Mouse (Mus musculus) limb, embryonic 12.5 days (tissue): Measurements from ENCODE around the gene Exoc6b. TPM values are rescaled to one million over a fixed set of nuclear protein-coding genes. Genes with fewer than 3 reads are reported as not detected.

Experiments used
- ATAC-seq: fragments of 200-750 bp; cut with Nextera tagmentation; 2 replicates; pipeline ENCODE4 v1.8.0; 2017; ENCODE audit warnings: low read depth, moderate TSS enrichment; ENCODE audit not compliant: insufficient number of reproducible peaks, insufficient read depth, low FRiP score, low TSS enrichment
- H3K27ac ChIP-seq: fragments of 300-500 bp; sonication (generic); 2 replicates; pipeline ENCODE4 v1.5.1; 2016; ENCODE audit warnings: mild to moderate bottlenecking, moderate library complexity
- H3K27me3 ChIP-seq: fragments of 300-500 bp; sonication (generic); 2 replicates; pipeline ENCODE4 v1.6.1; 2016; ENCODE audit warnings: mild to moderate bottlenecking, moderate library complexity
- H3K36me3 ChIP-seq: fragments of 300-500 bp; sonication (generic); 2 replicates; pipeline ENCODE4 v1.6.1; 2016; ENCODE audit warnings: mild to moderate bottlenecking, moderate library complexity
- H3K4me1 ChIP-seq: fragments of 300-500 bp; sonication (generic); replicated peaks from 2 replicates; pipeline ENCODE4 v1.6.1; 2016
- H3K4me2 ChIP-seq: fragments of 300-500 bp; sonication (generic); 2 replicates; pipeline ENCODE4 v1.6.1; 2016; ENCODE audit warnings: mild to moderate bottlenecking, moderate library complexity
- H3K4me3 ChIP-seq: fragments of 300-500 bp; sonication (generic); replicated peaks from 2 replicates; pipeline ENCODE4 v1.5.1; 2016; ENCODE audit warnings: mild to moderate bottlenecking
- H3K9ac ChIP-seq: fragments of 300-500 bp; sonication (generic); replicated peaks from 2 replicates; pipeline ENCODE4 v1.6.1; 2016; ENCODE audit warnings: mild to moderate bottlenecking, moderate library complexity
- H3K9me3 ChIP-seq: fragments of 300-500 bp; sonication (generic); 2 replicates; pipeline ENCODE4 v1.6.1; 2016; ENCODE audit warnings: mild to moderate bottlenecking, moderate library complexity
- WGBS: fragments of 180-500 bp; shearing (Covaris S2); methylation state at CpG from one replicate; pipeline ENCODE4 v1.1.7; 2016; 5-methylcytosine and 5-hydroxymethylcytosine counted together
- polyA plus RNA-seq: library from polyadenylated mRNA; unstranded; fragments of >200 nt; fragmentation: Nextera tagmentation; extraction: Ambion mirVana; gene quantifications from 2 replicates; pipeline ENCODE4 v1.2.1, GENCODE M21; 2016

The Exoc6b gene
- polyA plus RNA-seq, 1 experiment from 2014 or later = 38.2 TPM

- Histone ChIP-seq H3K9me3 (no peaks in the 10 kb centered on the region), H3K9ac (peak overlapping the region; percentile 93), H3K4me1 (peaks cover 74% of the 10 kb centered on the region), H3K27ac (peak overlapping the region; percentile 97), H3K27me3 (peaks cover 30% of the 10 kb centered on the region; the same call in 1 of the 2 replicates), H3K4me3 (peak overlapping the region; percentile 76), H3K4me2 (peak overlapping the region; percentile 88), H3K36me3 (peaks cover 55% of the 10 kb centered on the region)
- under 1% methylated on average over 26 of the region's 26 CpGs for WGBS
- peak; percentile 5; the same call in 1 of the 2 replicates for ATAC-seq
Observed at GRCm38 (mm10) chr6:84583371-84583770, 485.9 kb downstream of the Exoc6b start.

- peaks cover 30% of the 10 kb centered on the region; the same call in 1 of the 2 replicates for H3K27me3 ChIP-seq
- H3K36me3 ChIP-seq = peaks cover 59% of the 10 kb centered on the region
- peak overlapping the region; percentile 88 for H3K4me2 ChIP-seq
- 27% methylated on average over 5 of the region's 5 CpGs for WGBS
- H3K9ac ChIP-seq = peak overlapping the region; percentile 93; the same call in 1 of the 2 replicates
- H3K27ac ChIP-seq = peak overlapping the region; percentile 97
- no peaks in the 10 kb centered on the region for H3K9me3 ChIP-seq
- ATAC-seq = no peak
- H3K4me3 ChIP-seq = peak overlapping the region; percentile 76
- peaks cover 80% of the 10 kb centered on the region for H3K4me1 ChIP-seq
Observed at GRCm38 (mm10) chr6:84582826-84583225, 486.5 kb downstream of the Exoc6b start.

GRCm38 (mm10) chr6:84581833-84582445 lies 487.4 kb downstream of the Exoc6b start:
- WGBS = 51% methylated on average over 9 of the region's 9 CpGs
- Histone ChIP-seq H3K27me3 (peaks cover 33% of the 10 kb centered on the region; the same call in 1 of the 2 replicates), H3K4me3 (no peak overlapping the region), H3K4me1 (peaks cover 87% of the 10 kb centered on the region), H3K9me3 (no peaks in the 10 kb centered on the region), H3K9ac (no peak overlapping the region; the same call in 1 of the 2 replicates), H3K4me2 (peak overlapping the region; percentile 88; the same call in 1 of the 2 replicates), H3K27ac (peak overlapping the region; percentile 50; the same call in 1 of the 2 replicates), H3K36me3 (peaks cover 68% of the 10 kb centered on the region)
- ATAC-seq = no peak

GRCm38 (mm10) chr6:84580979-84581832 lies 488.1 kb downstream of the Exoc6b start:
- Histone ChIP-seq H3K4me1 (peaks cover 90% of the 10 kb centered on the region), H3K4me2 (peak overlapping the region; percentile 10; the same call in 1 of the 2 replicates), H3K9me3 (no peaks in the 10 kb centered on the region), H3K27ac (peak overlapping the region; percentile 50; the same call in 1 of the 2 replicates), H3K4me3 (no peak overlapping the region), H3K27me3 (peaks cover 33% of the 10 kb centered on the region; the same call in 1 of the 2 replicates), H3K9ac (no peak overlapping the region; the same call in 1 of the 2 replicates), H3K36me3 (peaks cover 75% of the 10 kb centered on the region)
- WGBS = 55% methylated on average over 6 of the region's 6 CpGs
- ATAC-seq = no peak

- 58% methylated on average over 8 of the region's 8 CpGs for WGBS
- peaks cover 95% of the 10 kb centered on the region for H3K4me1 ChIP-seq
- H3K27ac ChIP-seq = peak overlapping the region; percentile 41; the same call in 1 of the 2 replicates
- no peak overlapping the region for H3K4me3 ChIP-seq
- peak overlapping the region; percentile 34; the same call in 1 of the 2 replicates for H3K9ac ChIP-seq
- ATAC-seq = no peak
- H3K9me3 ChIP-seq = no peaks in the 10 kb centered on the region
- no peak overlapping the region; the same call in 1 of the 2 replicates for H3K4me2 ChIP-seq
- peaks cover 92% of the 10 kb centered on the region for H3K36me3 ChIP-seq
- peaks cover 29% of the 10 kb centered on the region; the same call in 1 of the 2 replicates for H3K27me3 ChIP-seq
Observed at GRCm38 (mm10) chr6:84579508-84579907, 489.8 kb downstream of the Exoc6b start.

GRCm38 (mm10) chr6:84578928-84579327 lies 490.4 kb downstream of the Exoc6b start:
- Histone ChIP-seq H3K27ac (no peak overlapping the region), H3K9me3 (no peaks in the 10 kb centered on the region), H3K4me3 (no peak overlapping the region), H3K27me3 (peaks cover 25% of the 10 kb centered on the region; the same call in 1 of the 2 replicates), H3K36me3 (peaks cover 95% of the 10 kb centered on the region), H3K9ac (no peak overlapping the region), H3K4me1 (peaks cover 95% of the 10 kb centered on the region), H3K4me2 (no peak overlapping the region)
- WGBS = 15% methylated on average over 5 of the region's 5 CpGs
- no peak for ATAC-seq

- WGBS = 48% methylated on average over 4 of the region's 4 CpGs
- no peaks in the 10 kb centered on the region for H3K9me3 ChIP-seq
- peaks cover 98% of the 10 kb centered on the region for H3K36me3 ChIP-seq
- no peak for ATAC-seq
- H3K9ac ChIP-seq = no peak overlapping the region
- peaks cover 93% of the 10 kb centered on the region for H3K4me1 ChIP-seq
- H3K27me3 ChIP-seq = peaks cover 20% of the 10 kb centered on the region; the same call in 1 of the 2 replicates
- peak overlapping the region; percentile 59; the same call in 1 of the 2 replicates for H3K27ac ChIP-seq
- H3K4me2 ChIP-seq = 0 out of 2 replicates have a peak overlapping the region, but pooled peaks have one; percentile 19
- no peak overlapping the region for H3K4me3 ChIP-seq
Observed at GRCm38 (mm10) chr6:84577898-84578297, 491.4 kb downstream of the Exoc6b start.

- no peak overlapping the region for H3K4me2 ChIP-seq
- H3K27ac ChIP-seq = peak overlapping the region; percentile 35; the same call in 1 of the 2 replicates
- peaks cover 83% of the 10 kb centered on the region for H3K4me1 ChIP-seq
- H3K36me3 ChIP-seq = peaks cover 72% of the 10 kb centered on the region
- WGBS = 32% methylated on average over 25 of the region's 25 CpGs
- no peak for ATAC-seq
- H3K9ac ChIP-seq = no peak overlapping the region
- no peak overlapping the region for H3K4me3 ChIP-seq
- no peaks in the 10 kb centered on the region for H3K9me3 ChIP-seq
- H3K27me3 ChIP-seq = 0 out of 2 replicates have a peak, but pooled peaks cover 2% of the 10 kb centered on the region
Observed at GRCm38 (mm10) chr6:84573905-84574660, 495.2 kb downstream of the Exoc6b start.

GRCm38 (mm10) chr6:84570039-84570438 lies 499.3 kb downstream of the Exoc6b start:
- Histone ChIP-seq H3K4me1 (peaks cover 48% of the 10 kb centered on the region), H3K36me3 (peaks cover 32% of the 10 kb centered on the region), H3K9ac (no peak overlapping the region), H3K27ac (peak overlapping the region; percentile 31; the same call in 1 of the 2 replicates), H3K4me3 (no peak overlapping the region), H3K4me2 (no peak overlapping the region), H3K27me3 (no peaks in the 10 kb centered on the region; the same call in 1 of the 2 replicates), H3K9me3 (no peaks in the 10 kb centered on the region)
- 39% methylated on average over 3 of the region's 3 CpGs for WGBS
- ATAC-seq = no peak

- peaks cover 28% of the 10 kb centered on the region for H3K36me3 ChIP-seq
- H3K4me1 ChIP-seq = peaks cover 44% of the 10 kb centered on the region
- no peak for ATAC-seq
- peak overlapping the region; percentile 31; the same call in 1 of the 2 replicates for H3K27ac ChIP-seq
- no peak overlapping the region for H3K9ac ChIP-seq
- H3K4me3 ChIP-seq = no peak overlapping the region
- H3K9me3 ChIP-seq = no peaks in the 10 kb centered on the region
- H3K4me2 ChIP-seq = no peak overlapping the region
- no peaks in the 10 kb centered on the region; the same call in 1 of the 2 replicates for H3K27me3 ChIP-seq
Observed at GRCm38 (mm10) chr6:84569590-84569989, 499.7 kb downstream of the Exoc6b start.
